Mouse (Mus musculus): ENCODE measurements around the gene Cbln3.

The Cbln3 gene

GRCm38 (mm10) chr14:55845506-55846294 lies 38.5 kb downstream of the Cbln3 start:
- DNase-seq (ENCODE audit: low spot score), result no peak

GRCm38 (mm10) chr14:55842794-55843193 lies 41.4 kb downstream of the Cbln3 start:
- DNase-seq (ENCODE audit: low spot score), result no peak

- DNase-seq (ENCODE audit: low spot score), result no peak
Measured at GRCm38 (mm10) chr14:55840853-55841366, 43.3 kb downstream of the Cbln3 start.

GRCm38 (mm10) chr14:55838740-55839139 lies 45.5 kb downstream of the Cbln3 start:
- DNase-seq (ENCODE audit: low spot score), result no peak

- no peak for DNase-seq (ENCODE audit: low spot score)
Measured at GRCm38 (mm10) chr14:55838312-55838711, 45.9 kb downstream of the Cbln3 start.

- no peak for DNase-seq (ENCODE audit: low spot score)
Measured at GRCm38 (mm10) chr14:55834808-55835533, 49.2 kb downstream of the Cbln3 start.

GRCm38 (mm10) chr14:55833126-55833525 lies 51.1 kb downstream of the Cbln3 start:
- no peak for DNase-seq (ENCODE audit: low spot score)

GRCm38 (mm10) chr14:55830331-55830730 lies 53.9 kb downstream of the Cbln3 start:
- no peak for DNase-seq (ENCODE audit: low spot score)

- no peak for DNase-seq (ENCODE audit: low spot score)
Measured at GRCm38 (mm10) chr14:55829854-55830253, 54.3 kb downstream of the Cbln3 start.
